Mouse (Mus musculus): ENCODE data around the gene Msh3.
A peak's percentile ranks its signal among the peaks of the same experiment; 100 is the strongest.
"Not testable (repeated sequence)": the region's sequence is repeated elsewhere in the genome, so short reads cannot be mapped to it uniquely, and the experiment has no call there.

The Msh3 gene

GRCm38 (mm10) chr13:92354456-92355271 lies at the start of gene Msh3, which contains the start of gene Dhfr:
Gene Msh3 (minus strand): TSS chr13:92355003.
Gene Dhfr (plus strand): TSS chr13:92354726.
- peak; percentile 96 for DNase-seq (ENCODE audit: low spot score)

DNA sequence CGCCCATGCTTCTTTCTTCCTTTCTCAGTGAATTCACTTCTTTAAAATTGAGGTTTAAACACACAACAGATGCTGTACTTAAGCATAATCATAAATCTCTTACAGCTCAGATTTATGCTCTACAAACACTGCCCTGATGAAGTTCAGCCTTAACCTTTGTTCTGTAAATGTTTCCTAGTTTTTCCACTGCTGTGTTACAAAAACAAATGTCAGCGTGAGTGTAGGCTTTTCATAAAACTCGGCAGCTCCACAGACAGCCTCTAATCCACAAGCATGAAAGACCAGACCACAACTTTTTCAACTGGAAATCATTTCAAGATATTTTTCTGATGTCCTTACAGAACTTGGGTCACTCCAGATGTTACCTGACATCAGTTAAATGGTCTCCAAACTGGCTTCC lies 48.7 kb upstream of the Msh3 start:
- no peak for DNase-seq (ENCODE audit: low spot score)

GRCm38 (mm10) chr13:92402063-92402462 lies 47.3 kb upstream of the Msh3 start:
- no peak for DNase-seq (ENCODE audit: low spot score)

GRCm38 (mm10) chr13:92398491-92399384 lies 43.9 kb upstream of the Msh3 start:
- no peak for DNase-seq (ENCODE audit: low spot score)

DNA sequence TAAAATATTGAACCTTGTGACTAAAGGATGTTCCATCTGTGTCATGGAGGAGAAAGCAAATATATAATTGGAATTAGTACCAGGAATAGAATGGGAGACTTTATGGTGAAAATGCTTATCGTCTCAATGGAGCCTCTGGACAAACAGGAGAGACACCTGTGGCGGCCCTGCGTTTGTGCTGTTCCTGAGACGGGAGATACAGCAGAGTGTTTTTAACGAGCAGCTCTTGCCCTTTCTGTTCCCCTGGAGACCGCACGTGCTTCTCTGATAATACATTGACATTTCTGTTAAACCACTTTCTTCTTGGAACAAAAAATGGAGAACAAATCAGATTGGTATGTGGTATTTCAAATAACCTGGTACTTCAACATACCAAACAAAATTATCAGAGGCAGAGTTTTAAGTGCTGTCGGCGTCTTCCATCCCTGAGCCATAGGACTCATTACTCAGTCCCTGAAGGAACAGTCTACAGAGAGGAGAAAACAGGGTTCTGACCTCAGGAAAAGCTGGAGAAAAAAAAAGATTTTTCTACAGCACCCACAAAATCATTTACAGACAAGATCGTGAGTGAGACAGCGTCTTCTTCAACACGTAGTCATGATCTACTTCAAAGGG lies 38.4 kb upstream of the Msh3 start:
- DNase-seq (ENCODE audit: low spot score), result no peak

DNA sequence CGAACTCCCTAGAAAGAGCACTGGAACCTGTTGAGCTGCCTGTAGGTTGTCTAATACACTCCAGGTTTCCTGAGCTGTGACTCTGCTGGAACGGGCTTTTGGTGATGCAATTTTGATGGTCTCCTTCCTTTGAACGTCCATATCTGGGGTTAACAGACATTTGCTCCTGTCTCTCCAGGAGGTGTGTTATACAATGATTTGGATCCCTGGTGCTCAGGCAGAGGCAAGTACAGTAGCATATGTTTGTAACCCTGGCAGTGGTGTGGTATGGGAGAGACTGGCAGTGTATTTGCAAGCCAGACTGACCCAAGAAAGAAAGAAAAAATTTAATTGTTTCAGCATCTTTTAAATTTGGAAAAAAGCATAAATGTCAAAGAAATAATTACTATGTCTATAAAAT lies 32.6 kb upstream of the Msh3 start:
- no peak for DNase-seq (ENCODE audit: low spot score)

GRCm38 (mm10) chr13:92371466-92371865 lies 16.7 kb upstream of the Msh3 start:
- DNase-seq (ENCODE audit: low spot score), result not testable (repeated sequence)

GRCm38 (mm10) chr13:92370811-92371210 lies 16.0 kb upstream of the Msh3 start:
- no peak for DNase-seq (ENCODE audit: low spot score)

- DNase-seq (ENCODE audit: low spot score), result no peak
These were observed 10.5 kb upstream of the Msh3 start for GRCm38 (mm10) chr13:92365312-92365711.

- no peak for DNase-seq (ENCODE audit: low spot score)
These were observed 6.8 kb upstream of the Msh3 start for GRCm38 (mm10) chr13:92361609-92362008.

DNA sequence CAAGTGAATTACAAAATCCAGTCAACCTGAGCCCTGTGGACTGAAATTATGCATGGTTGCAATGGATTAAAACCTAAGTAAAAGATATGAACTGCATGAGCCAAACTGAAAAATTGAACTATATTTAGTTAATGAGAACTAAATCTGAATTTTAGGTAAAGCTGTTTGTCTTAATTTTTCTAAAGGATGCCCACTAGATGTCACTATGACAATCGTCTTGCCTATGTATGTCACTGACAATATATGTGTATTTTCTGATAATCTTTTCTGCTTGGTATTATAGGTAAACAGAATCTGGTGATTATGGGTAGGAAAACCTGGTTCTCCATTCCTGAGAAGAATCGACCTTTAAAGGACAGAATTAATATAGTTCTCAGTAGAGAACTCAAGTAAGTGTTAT lies 2.8 kb upstream of the Msh3 start:
- no peak for DNase-seq (ENCODE audit: low spot score)

GRCm38 (mm10) chr13:92356376-92356775 lies 1.6 kb upstream of the Msh3 start:
- no peak for DNase-seq (ENCODE audit: low spot score)

DNA sequence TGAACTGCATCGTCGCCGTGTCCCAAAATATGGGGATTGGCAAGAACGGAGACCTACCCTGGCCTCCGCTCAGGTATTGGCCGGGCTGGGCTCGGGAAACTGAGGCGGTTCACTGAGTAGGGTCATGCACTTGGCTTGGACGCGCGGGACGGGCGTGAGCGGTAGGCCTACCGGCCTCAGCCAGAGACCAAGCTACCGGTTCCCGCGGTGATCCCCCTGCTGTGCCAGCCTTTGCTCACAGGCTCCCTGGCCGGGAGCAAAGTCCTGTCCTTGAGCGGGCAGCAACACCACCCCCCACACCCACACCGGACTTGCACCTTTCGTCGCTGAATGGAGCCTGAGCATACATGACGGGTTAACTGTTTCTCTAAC lies 455 bp upstream of the Msh3 start:
- no peak for DNase-seq (ENCODE audit: low spot score)

DNA sequence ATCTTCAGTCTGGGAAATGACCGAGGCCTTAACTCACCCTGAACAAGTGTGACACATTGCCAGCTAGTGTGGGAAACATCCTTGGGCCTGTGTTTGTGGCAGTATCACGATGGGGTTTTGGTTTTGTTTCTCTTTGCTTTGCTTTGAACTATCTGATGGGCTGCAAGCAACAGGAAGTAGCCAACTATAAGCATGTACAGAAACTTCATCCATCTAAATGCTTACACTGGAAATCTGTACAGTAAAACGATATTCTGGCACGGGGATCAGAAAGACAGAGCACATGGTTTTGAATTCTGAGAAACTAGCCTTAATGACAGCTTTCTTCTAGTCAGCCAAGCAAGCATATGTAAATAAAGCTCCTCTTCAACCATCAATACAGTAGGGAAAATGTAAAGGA lies 847 bp downstream of the Msh3 start:
- DNase-seq (ENCODE audit: low spot score), result no peak

DNA sequence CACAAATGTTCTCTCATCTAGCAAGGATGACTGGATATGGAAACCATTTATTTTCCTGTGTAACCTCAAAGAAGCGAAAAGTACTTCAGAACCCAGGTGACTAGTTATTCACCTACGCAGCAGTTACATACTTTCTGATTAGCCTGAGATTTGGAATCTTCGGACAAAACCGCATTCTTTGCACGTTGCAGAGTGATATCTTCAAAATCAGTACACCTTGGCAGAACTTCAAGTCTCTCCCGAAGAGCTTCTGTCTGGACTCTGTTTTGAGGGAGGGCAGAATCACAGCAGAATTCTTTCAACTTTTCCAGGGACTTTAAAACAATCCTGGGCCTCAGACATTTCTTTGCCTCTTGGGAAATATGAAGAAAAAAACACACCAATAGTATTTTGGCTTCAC lies 3.7 kb downstream of the Msh3 start:
- DNase-seq (ENCODE audit: low spot score), result no peak

- no peak for DNase-seq (ENCODE audit: low spot score)
These were observed 8.5 kb downstream of the Msh3 start for GRCm38 (mm10) chr13:92346338-92346737.

DNA sequence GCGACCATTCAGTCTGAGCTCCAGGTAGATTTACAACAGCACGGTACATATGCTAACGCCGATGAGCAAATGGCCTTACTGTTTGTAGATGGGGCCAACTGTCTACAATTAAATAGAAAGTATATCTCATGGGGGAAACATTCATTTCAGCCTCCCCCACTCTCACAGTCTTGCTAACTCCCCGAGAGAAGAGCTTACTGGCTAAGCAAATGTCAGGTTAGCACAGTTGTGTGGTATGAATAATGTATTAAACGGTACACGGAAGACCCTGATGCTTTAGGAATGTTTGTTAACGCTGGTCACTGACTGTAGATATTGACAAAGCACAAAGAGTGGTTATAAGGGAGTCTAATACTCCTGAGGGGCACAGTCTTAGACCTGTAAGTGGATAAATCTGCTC lies 10.8 kb downstream of the Msh3 start:
- DNase-seq (ENCODE audit: low spot score), result no peak

GRCm38 (mm10) chr13:92339787-92340186 lies 15.0 kb downstream of the Msh3 start:
- no peak for DNase-seq (ENCODE audit: low spot score)

DNA sequence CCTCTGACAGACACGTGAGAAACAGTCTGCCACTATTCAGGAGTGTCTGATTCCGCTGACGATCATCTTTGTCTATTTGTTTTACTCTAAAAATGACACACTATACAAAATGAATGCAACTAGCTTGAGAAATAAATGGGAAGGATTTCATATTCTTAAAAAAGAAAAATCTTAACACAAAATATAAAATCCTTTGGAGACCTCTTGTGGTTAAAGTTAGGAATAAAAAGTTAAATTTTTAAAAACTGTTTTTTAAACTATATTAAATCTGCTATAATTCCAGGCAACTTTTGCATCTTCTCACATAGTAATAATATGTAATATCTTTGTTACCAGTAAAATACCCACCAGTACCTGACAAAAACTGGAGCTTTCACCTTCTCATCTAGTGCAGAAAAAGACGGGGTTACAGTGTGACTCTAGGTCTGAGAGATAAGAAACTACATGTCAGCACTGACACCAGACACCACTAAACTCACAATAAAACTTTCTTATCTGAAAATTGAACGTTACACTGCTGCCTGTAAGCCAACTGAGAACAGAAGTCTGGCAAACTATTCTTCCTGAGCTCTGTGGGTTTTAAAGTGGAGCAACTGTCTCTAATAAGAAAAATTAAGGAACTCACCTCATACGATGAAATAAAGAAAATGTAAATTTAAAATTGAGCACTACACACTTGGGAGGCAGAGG lies 16.9 kb downstream of the Msh3 start:
- no peak for DNase-seq (ENCODE audit: low spot score)

- no peak for DNase-seq (ENCODE audit: low spot score)
These were observed 17.9 kb downstream of the Msh3 start for GRCm38 (mm10) chr13:92336857-92337256.

- no peak for DNase-seq (ENCODE audit: low spot score)
These were observed 22.5 kb downstream of the Msh3 start for GRCm38 (mm10) chr13:92332103-92332879.
